Mouse (Mus musculus): ENCODE results near the gene Hydin.
"Not testable (repeated sequence)": the region's sequence is repeated elsewhere in the genome, so short reads cannot be mapped to it uniquely, and the experiment has no call there.

Hydin gene

DNA sequence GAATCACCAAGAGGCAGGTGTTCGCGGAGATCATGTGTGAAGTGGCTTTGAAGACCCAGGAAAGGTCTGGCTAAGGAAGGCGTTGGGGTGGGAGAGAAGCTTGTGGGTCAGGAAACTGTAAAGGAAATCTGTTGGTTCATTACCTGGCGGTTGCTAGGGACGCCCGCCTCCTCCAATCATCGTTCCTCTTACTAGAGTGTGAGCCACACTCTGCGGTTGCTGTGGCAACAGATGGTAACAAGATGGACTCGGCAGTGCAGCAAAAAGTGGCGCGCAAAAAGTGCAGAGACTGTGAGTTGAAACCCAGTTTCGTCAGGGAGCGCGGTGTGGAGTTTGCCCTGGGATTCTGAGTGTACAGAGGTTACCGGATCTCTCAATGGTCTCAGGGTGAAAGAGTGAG is at the start of gene Hydin:
TSS of gene Hydin (plus strand) at position 237 of the 400 bp plus-strand sequence.
- no peak for DNase-seq (ENCODE audit: low spot score in 2 of 2)

DNA sequence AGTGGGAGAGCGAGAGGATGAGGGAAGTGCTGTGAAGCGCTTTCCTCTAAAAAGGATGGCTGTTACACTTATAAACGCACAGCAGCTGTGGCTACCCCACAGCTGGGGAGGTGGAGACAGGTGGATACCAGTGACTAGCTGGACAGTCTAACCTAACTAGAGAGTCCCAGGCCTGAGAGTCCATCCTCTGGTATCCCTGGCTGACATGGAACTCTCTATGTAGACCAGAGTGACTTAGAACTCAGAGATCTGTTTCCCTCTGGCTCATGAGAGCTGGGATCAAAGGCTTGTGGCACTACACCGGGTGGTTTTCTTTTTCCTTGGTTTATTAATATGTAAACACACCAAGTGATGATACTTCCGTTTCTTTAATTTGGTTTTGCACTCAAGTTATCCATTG is 49.6 kb upstream of the Hydin start:
- DNase-seq (ENCODE audit: low spot score in 2 of 2) = no peak

DNA sequence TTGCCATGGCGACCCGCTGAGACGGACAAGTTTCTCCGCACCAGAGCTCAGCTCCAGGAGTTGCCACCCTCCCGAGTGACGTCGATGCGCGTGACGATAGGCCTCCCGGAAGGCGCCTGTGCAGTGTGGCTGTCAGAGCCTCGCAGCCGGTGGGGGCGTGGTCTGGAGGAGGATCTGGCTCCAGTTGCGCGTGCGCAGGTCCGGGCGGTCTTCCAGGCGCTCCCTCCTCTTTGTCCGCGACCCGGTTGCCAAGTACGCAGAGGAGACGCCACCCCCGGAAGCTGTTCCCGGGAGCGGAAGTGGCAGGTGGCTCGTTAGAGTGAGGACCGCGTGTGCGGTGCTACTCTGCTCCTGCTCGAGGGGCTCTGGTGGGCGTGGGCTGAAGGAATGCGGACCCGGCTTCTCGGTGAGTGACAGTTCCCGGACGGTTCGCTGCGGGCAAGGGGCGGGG is 49.1 kb upstream of the Hydin start:
- DNase-seq (ENCODE audit: low spot score in 2 of 2) = peak; percentile 98 to 99

DNA sequence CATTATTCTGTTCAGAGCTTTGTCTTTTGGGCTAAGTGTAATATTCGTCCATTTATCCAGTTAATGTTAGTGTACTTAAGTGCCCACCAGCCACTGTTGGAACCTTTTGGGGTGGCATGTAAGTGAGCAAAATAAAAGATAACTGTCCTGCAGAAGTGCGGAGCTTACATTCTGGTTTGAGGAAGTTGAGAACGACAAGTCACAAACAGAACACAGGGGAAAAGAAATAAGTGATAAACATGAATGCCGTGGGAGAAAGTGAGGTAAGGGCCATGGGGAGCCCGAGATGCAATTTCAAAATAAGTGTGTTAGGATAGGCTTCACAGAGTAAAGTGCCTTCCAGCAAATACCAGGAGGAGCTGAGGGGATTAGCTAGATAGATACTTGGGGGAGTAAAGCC is 48.3 kb upstream of the Hydin start:
- no peak for DNase-seq (ENCODE audit: low spot score in 2 of 2)

DNA sequence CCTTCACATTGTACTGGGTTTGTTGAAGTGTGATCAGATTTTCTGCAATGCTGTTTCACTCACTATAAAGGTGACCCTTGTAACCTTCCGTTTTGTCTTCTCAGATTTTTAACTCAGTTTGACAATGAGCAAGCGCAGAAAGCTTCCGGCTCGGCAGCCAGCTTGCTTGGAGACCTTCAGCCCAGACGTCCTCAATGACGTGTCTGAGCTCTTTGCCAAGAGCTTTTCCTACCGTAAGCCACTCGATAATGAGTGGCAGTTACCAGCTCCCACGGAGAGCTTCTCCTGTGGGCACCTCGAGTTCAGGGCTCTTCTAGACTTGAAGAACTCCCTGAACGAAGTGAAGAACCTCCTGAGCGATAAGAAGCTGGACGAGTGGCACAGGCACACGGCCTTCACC is 45.8 kb upstream of the Hydin start:
- DNase-seq (ENCODE audit: low spot score in 2 of 2) = no peak

DNA sequence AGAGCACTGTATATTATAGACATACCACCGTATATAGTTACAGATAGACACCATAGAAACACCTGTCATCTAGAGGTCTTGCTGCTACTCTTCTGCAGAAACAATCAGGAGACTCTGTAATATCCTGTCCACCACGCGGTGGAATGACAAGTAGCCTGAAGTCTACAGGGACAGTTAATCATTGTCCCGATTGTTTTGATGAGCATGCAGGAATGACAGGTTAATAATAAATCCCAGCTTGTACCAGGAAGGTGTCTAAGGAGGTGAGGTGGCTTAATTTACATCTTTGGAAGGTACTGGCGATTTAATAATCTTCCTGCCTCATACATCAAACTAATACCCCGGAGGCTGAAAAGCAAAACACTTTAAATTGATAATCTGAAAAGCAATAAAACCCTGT is 36.0 kb upstream of the Hydin start:
- DNase-seq (ENCODE audit: low spot score in 2 of 2) = no peak

DNA sequence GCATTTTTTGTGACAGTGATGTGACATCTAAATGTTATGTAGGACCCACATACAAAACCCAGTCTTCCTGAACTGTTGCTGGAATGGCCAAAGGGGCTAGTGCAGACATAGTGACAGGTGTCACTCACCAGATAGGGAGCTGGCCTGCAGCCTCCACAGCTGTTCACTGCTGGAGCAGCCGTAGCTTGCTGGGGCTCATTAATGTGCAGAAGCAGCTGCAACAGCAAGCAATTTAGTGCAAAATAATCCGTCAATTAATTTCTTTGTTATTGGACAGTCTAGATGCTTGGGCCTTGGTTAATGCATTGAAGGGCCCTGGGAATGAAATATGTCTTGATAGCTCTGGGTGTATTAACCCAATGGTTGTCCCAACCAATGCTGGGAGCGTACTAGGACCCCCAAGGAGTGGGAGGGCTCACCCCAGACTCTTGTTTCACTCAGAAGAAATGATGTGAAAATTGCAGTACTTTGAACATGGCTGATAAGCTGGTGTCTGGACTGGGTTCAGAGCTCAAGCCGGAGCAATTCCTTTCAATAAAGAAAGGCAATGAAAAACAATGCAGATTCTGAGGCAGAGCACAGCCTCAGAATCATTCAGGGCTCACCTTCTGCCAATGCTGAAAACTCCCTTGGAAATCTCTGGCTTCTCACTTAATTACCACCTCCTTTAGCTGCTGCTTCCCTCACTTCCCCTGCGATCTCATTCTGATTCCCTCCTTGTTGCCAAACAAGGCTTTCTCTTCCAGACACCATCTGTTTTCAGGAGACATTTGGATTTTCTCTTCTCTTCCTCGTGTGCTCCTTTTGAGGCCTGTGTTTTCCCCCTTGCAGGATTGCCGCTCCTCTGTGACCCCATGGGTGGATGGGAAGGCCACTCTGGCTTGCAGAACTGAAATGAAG is 24.2 kb upstream of the Hydin start:
- no peak for DNase-seq (ENCODE audit: low spot score in 2 of 2)

DNA sequence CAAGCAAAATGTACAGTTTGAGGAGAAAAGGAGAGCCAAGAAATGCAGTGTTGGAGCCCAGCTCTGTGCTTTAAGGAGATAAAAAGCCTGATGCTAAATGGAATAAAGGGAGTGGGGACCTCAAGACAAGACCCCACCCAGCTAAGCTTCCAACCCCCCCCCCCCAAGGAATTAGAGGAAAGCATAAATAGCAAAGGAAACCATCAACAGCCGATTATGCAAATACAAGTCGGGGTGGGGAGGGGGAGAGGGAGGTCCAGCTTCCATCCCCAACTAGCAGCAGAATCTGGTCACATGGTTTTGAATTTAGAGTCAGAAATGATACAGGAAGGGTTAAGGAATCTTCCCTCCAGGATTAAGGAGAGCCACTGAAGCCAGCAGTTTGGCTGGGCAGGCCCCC is 22.2 kb upstream of the Hydin start:
- DNase-seq (ENCODE audit: low spot score in 2 of 2) = no peak

DNA sequence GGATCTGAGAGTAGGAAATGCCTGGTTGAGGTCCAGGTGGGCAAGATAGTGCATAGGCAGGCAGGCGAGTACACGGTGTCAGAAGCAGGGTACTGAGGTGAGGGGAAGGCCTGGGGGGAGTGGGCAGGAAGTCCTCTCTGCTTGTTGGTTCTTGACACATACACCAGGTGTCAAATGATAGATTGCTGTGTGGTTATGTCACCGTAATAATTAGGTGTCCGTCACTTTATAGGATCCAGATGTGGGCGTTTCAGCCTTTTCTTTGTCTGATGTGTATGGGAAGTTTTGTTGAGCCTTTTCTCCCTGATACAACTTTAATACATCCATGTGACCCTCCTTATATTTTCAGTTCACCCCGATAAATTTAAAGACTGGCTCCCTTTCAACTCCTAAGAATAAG is 19.5 kb upstream of the Hydin start:
- no peak for DNase-seq (ENCODE audit: low spot score in 2 of 2)

DNA sequence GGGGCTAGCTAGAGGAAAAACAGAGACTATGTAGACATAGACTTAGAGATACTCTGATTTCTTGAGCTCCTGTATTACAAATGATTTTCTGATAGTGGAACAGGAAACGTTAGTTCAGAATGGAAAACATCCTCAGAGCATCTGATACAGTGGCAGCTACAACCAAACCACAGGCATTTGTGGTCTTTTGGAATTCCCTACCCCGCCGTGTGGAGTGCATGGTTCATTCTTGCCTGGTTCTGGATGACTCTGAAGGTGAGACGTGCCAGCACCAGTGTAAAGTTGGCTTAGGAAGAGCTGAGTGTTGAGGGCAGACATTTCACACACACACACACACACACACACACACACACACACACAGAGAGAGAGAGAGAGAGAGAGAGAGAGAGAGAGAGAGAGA is 12.8 kb upstream of the Hydin start:
- no peak for DNase-seq (ENCODE audit: low spot score in 2 of 2)

DNA sequence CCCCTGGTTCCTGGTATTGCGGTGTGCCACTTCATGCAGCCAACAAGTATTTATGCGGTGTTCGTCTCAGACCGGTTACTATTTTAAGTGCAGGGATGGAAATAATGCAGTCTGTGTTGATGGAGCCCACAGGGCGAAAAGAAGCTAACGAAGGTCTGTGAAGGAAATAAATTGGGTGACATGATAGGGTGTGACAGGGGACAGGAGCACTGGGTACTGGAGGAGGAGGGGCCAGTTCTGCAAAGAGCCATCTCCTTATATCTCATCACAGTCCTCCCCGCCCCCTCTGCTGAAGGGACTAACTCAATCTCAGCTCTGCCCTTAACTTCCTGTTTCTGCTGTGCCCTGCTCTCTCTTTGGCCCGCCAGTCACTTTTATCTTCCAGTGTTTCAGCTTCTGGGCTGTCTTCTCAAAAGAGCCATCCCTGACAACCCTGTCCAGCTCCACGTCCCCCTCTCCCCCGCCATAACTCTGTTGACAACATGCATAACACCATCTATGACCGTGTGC is 926 bp upstream of the Hydin start:
- no peak for DNase-seq (ENCODE audit: low spot score in 2 of 2)

DNA sequence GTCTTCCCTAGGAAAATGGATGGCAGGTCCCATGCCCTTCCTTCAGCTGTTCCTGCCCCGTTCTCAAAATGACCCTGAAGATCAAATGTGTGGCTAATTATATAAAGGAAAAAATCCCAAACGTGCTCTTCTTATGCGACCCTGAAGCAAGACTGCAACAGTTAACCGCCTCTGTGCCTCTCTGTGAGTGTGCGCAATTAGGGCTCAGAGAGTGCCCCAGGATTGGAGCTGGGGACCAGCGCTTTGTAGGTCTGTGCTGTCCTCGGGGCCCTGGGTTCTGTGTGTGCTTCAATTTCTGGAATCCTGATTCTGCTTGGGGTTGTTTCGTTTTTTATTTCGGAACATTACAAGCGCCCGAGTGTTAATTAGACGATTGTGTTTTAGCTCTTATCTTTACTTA is 491 bp downstream of the Hydin start:
- no peak for DNase-seq (ENCODE audit: low spot score in 2 of 2)

DNA sequence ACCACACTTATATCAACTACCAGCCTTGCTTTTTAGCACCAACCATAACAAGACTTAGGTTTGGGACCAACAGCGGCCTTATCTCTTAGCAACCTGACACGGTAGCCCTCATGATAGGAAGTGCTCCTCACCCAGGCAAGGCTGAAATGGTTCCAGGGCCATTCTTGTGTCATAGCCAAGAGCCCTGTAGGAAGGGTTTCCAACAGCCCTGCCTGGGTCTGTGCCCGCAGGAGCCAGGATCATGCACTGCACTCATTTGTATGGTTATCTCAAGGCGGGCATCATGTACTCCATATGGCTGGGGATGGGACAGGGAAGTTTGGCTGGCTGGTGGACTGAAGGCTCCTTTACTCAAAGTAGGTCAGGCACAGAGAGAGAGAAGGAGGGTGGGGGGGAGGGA is 3.9 kb downstream of the Hydin start:
- no peak for DNase-seq (ENCODE audit: low spot score in 2 of 2)

DNA sequence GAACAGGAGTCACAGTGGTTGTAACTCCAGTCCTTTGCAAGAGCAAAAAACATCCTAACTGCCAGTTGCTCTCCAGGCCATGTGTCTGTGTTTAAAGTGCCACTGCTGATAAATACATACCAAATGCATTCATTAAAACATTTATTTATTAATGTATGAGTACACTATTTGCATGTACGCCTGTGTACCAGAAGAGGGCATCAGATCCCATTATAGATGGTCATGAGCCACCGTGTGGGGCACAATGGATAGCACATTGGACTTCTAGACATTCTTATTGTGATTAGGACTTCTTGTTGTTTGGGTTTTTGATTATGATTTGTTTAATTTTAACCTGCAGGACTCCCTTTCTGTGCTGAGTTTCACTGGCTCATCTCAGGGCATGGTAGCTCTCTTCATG is 6.6 kb downstream of the Hydin start:
- DNase-seq (ENCODE audit: low spot score in 2 of 2) = no peak

DNA sequence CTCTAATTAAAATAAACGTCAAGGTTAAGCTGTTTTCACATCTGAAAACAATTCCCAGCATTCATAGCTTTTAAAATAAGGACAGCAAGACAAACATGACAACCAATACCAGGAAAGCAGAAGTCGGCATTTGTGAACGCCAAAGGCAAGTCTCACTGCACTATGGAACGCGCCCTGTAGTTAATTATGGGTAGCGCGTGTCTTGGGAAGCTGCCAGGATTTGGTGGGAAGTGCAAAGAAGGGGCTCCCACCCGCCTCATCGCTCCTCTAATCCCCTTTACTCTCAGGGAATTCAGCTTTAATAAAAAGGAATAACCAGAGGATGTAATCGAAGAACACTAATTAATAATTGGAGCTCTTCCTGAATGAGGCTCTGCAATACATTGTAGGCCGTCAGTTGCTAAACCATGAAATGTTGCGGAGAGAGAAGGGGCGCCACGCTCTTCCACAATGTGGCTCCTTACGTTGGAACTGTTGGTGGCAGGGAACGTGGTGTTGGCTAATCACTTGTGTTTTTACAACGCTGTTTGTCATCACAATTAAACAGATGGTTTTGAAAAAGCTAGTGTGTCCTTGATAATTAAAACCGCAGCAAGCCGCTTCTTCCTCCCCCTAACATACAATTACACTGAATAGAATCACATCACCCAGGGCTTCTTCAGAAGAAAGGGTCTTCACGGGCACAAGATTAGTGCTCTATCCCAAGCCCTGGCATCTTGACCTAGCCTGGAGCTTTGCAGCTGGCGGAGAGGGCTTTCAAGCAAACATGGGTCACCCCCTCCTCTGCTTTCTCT is 8.9 kb downstream of the Hydin start:
- no peak for DNase-seq (ENCODE audit: low spot score in 2 of 2)

DNA sequence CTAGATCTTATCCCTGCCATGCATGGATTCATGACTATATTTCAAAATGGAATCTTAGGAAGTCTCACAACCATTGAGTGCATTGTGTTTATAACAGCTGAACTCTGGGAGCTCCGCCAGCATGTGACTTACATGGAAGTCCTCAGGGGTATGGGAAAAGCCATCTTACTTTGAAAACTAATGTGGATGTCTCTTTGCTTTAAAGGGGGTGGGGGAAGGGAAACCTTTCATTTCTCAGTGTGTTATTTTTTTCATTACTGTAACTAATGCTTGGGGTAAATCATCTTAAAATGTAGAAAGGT is 9.4 kb downstream of the Hydin start:
- no peak for DNase-seq (ENCODE audit: low spot score in 2 of 2)

DNA sequence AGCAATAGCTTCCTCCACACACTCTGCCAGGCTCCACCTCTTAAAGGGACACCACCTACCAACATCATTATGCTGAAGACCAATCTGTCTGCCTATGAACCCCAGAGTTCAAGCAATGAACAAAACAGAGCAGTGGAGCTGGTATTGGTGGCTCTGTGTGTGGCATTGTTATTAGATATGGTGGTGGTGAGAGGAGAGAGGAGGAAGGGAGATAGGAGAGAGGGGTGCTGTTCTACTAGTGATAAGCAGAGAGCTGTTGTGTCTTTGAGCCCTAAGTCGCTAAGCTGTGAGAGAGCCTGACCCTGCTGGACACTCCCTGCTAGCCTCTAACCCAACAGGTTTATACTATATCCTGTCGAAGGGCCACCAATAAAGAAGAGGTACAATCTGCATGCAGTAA is 45.9 kb downstream of the Hydin start:
- DNase-seq (ENCODE audit: low spot score in 2 of 2) = no peak

DNA sequence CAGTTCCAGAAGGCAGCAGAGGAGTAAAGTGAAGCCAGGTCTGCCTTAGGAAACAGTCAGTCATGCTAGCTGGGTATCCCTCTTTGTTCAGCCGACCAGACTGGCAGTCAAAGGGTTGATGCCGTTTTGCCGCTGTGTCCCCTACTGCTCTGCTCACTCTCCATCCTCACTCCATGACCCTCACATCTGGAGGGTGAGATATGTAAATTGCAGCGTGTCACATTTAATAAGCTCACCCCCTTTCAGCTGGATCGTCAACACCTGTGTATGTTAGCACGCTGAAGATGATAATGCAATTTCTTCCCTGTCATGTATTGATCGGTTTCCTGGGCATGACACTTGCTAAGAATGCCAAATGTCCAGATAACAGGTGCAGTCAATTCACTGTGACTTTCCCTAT is 49.0 kb downstream of the Hydin start:
- DNase-seq (ENCODE audit: low spot score in 2 of 2) = no peak

DNA sequence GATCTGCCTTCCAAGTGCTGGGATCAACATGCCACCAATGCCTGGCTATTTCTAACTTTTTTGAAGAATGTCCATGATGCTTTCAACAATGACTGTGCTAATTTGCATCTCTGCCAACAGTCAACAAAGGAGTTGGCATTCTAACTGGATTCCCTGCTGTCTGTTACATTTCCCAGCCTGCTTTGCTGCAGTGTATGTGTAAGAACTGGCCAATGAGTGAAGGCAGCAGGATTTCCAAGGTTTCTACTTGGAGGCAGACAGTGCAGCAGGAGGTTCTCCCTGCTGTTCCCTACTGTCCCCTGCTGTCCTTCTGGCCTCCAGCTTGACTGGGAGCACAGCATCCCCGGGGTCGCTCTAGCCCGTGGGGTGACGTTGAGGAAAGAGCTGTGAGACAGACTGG is 52.8 kb downstream of the Hydin start:
- DNase-seq (ENCODE audit: low spot score in 2 of 2) = no peak

DNA sequence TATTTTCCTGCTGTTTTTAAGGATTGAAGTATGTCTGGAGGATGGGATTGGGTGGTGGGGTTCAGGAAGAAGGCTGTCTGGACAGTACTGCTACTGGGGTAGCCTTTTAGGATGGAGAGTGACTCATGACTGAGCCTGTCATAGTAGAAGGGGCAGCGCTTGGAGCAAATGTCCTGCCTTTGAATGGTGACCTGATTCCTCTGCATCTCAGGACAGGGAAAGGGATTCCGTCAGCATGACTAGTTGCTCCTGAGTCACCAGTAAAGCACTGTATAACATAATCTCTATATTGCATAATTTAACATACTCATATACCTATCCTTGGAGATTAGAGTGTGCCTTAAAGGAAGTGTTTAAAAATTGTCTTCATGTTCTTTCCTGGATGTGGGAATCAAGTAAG is 54.7 kb downstream of the Hydin start:
- DNase-seq (ENCODE audit: low spot score in 2 of 2) = no peak

DNA sequence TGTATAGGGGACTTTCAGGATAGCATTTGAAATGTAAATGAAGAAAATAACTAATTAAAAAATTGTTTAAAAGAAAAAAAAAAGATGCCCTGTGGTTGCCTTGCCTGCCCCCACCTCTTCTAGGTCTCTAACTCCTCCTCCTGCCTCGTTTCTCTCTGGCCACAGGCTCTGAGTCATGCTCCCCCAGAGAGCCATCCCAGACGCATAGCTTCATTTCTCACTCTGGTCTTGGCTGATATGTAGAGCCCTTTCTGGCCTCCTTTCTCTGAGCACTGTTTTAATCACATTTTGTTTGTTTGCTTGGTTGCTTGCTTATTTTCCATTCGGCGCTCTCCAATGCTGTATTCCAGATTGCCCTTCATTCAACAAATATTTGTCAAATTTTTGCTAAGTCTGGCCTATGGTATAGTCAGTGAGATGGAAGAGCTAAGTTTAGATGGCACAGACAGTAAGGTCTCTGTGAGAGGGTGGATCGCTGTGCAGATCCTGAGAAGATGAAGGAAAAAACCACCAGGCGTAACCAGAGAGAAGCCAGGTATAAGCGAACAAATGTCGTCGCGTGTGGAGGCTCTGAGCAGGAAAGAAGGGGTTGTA is 57.3 kb downstream of the Hydin start:
- DNase-seq (ENCODE audit: low spot score in 2 of 2) = no peak

DNA sequence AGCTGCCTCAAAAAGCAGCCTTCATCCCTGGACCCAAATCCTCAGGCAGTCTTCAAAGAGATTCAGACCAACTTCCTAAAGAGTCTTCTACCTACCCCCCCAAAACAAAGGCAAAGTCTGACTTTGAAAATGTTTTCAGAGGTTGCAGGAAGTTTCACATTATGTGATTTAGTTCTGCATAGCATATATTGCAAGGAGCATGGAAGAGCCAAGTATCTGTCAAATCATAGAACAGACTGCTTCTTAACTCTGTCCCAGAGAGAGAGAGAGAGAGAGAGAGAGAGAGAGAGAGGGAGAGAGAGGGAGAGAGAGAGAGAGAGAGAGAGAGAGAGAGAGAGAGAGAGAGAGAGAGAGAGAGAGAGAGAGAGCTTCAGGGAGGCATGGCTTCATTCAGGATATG is 60.3 kb downstream of the Hydin start:
- not testable (repeated sequence) for DNase-seq (ENCODE audit: low spot score in 2 of 2)

DNA sequence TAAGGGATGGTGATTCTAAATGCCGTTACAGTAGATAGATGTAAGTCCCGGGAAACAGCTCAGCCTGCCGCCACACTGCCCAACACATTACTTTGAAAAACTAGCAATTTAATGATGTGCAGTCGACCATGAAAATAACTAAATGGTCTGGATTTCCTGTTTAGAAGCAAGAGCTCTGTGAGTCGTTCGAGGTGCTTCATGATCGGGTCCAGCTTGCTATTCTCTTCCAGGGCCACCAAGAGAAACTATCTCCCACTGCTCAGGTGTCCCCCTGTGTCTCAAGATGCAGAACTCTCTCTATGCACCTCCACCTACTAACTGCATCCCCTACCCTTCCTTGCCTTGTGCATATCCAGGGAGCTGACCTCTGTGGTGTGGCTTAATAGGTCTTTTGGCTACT is 66.6 kb downstream of the Hydin start:
- DNase-seq (ENCODE audit: low spot score in 2 of 2) = no peak

Data from spleen, postnatal 36 days (tissue).